Mouse (Mus musculus) forebrain, embryonic 16.5 days (tissue): Measurements from ENCODE around the gene Dcp1a. TPM values are rescaled to one million over a fixed set of nuclear protein-coding genes. Genes with fewer than 3 reads are reported as not detected.

Experiments used
- ATAC-seq: fragments of 200-750 bp; cut with Nextera tagmentation; 2 replicates; pipeline ENCODE4 v1.8.0; 2017; ENCODE audit warnings: mild to moderate bottlenecking, moderate library complexity
- H3K27ac ChIP-seq: fragments of 300-500 bp; sonication (generic); 2 replicates; pipeline ENCODE4 v1.5.1; 2014; ENCODE audit warnings: low read length, control low read depth
- H3K27me3 ChIP-seq: fragments of 300-500 bp; sonication (generic); replicated peaks from 2 replicates; pipeline ENCODE4 v1.6.1; 2014; ENCODE audit warnings: low read length; ENCODE audit not compliant: control insufficient read depth, insufficient read depth
- H3K36me3 ChIP-seq: fragments of 300-500 bp; sonication (generic); 2 replicates; pipeline ENCODE4 v1.6.1; 2014; ENCODE audit not compliant: control insufficient read depth, insufficient read depth
- H3K4me1 ChIP-seq: fragments of 300-500 bp; sonication (generic); replicated peaks from 2 replicates; pipeline ENCODE4 v1.6.1; 2014; ENCODE audit warnings: low read length; ENCODE audit not compliant: control insufficient read depth, insufficient read depth
- H3K4me2 ChIP-seq: fragments of 300-500 bp; sonication (generic); 2 replicates; pipeline ENCODE4 v1.6.1; 2014; ENCODE audit warnings: mild to moderate bottlenecking, low read length, control low read depth
- H3K4me3 ChIP-seq: fragments of 300-500 bp; sonication (generic); replicated peaks from 2 replicates; pipeline ENCODE4 v1.5.1; 2014; ENCODE audit warnings: mild to moderate bottlenecking, low read length, control low read depth
- H3K9ac ChIP-seq: fragments of 300-500 bp; sonication (generic); replicated peaks from 2 replicates; pipeline ENCODE4 v1.6.1; 2014; ENCODE audit warnings: low read depth, low read length, control low read depth
- H3K9me3 ChIP-seq: fragments of 300-500 bp; sonication (generic); 2 replicates; pipeline ENCODE4 v1.6.1; 2016; ENCODE audit warnings: low read length; ENCODE audit not compliant: control insufficient read depth
- WGBS: fragments of 180-500 bp; shearing (Covaris S2); extraction: QIAGEN DNeasy Blood & Tissue Kit; methylation state at CpG from one replicate; pipeline ENCODE4 v1.1.7; 2014; 5-methylcytosine and 5-hydroxymethylcytosine counted together
- polyA plus RNA-seq: library from polyadenylated mRNA; unstranded; fragments of >200 nt; fragmentation: Nextera tagmentation; extraction: Ambion mirVana; gene quantifications from 2 replicates; pipeline ENCODE4 v1.2.1, GENCODE M21; 2015

Dcp1a gene
- 18.8 and 23.1 TPM in 2 replicates for polyA plus RNA-seq

DNA sequence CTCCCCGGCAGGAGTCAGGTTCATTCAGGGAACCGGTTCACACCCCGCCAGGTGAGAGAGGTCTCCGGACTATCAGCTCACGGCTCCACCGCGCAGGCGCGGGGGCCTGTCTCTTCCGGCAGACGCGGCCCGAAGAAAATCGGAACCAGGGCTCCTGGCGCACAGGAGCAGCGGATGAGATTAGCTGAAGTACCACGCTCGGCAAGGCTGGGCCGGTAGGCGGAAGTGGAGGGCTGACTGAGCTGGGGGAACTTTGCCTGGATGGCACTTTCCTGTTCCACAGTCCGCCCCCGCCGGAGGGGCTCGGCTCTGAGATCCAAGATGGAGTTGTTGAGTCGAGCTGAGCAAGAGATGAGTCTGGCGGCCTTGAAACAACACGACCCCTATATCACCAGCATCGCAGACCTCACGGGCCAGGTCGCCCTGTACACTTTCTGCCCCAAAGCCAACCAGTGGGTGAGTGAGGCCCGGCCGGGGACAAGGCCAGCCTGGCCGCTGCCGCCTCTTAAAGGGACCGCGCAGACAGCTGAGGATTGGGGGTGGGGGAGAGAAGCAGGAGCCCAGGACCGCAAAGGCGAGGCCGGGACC lies at the start of gene Dcp1a:
TSS of gene Dcp1a (plus strand) at position 175 of the 588 bp plus-strand sequence.
- WGBS, result under 1% methylated on average over 39 of the region's 39 CpGs
- Histone ChIP-seq H3K4me1 (peaks cover 14% of the 10 kb centered on the region), H3K9ac (peak within 1 kb of the TSS; percentile 84), H3K4me2 (peak within 1 kb of the TSS; percentile 68), H3K36me3 (peaks cover 2% of the 10 kb centered on the region), H3K9me3 (no peaks in the 10 kb centered on the region), H3K27ac (peak within 1 kb of the TSS; percentile 85), H3K4me3 (peak within 1 kb of the TSS; percentile 90), H3K27me3 (no peaks in the 10 kb centered on the region; the same call in 1 of the 2 replicates)
- ATAC-seq, result peak; percentile 100

DNA sequence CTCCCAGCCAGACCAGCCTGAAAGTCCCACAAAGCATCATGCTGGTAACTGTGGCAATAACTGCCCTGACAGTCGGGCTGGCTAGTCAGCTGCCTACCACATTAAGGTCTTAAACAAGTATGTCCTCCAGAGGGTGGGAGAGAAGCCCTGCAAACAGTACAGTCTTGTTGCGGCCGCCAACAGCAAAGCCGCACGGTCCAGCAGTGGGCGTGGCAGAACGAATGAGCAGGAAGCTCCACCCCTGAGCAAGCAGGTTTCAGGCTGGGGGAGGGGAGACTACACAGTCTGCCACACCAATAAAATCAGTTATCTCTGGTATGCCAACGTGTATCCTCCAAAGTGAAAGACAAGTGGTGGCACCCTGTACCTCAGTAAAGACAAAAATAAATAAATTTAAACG lies 49.7 kb upstream of the Dcp1a start:
- 72% methylated on average over 9 of the region's 9 CpGs for WGBS
- no peak for ATAC-seq
- no peak overlapping the region for H3K4me2 ChIP-seq

DNA sequence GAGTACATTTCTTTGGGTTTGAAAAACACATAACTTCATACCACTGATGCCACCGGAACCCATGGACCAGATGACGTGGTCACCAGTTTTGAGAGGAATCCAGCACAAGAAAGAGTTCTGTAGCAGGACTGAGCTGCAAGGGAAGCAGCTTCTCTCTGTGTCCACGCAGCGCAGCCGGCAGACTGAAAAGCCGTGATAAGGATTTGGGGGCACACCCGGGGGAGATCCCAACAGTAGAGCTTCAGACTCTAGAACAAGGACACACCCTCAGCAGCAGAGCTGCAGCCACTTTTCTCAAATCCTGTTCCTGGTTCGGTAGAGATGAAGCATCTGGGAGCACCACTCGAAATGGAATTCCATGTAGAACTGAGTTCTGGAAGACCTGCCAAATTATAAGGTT lies 49.3 kb upstream of the Dcp1a start:
- no peak overlapping the region for H3K9ac ChIP-seq
- H3K27me3 ChIP-seq, result no peaks in the 10 kb centered on the region
- H3K4me2 ChIP-seq, result no peak overlapping the region
- H3K36me3 ChIP-seq, result no peaks in the 10 kb centered on the region
- H3K4me3 ChIP-seq, result no peak overlapping the region
- H3K27ac ChIP-seq, result no peak overlapping the region
- no peak for ATAC-seq
- no peaks in the 10 kb centered on the region for H3K4me1 ChIP-seq
- 95% methylated on average over 9 of the region's 9 CpGs for WGBS
- no peaks in the 10 kb centered on the region for H3K9me3 ChIP-seq

More for the DNA sequence above, 49.7 kb upstream of the Dcp1a start:
- Histone ChIP-seq H3K36me3 (no peaks in the 10 kb centered on the region), H3K9ac (no peak overlapping the region), H3K27me3 (no peaks in the 10 kb centered on the region), H3K9me3 (no peaks in the 10 kb centered on the region), H3K4me1 (no peaks in the 10 kb centered on the region), H3K4me3 (no peak overlapping the region), H3K27ac (no peak overlapping the region)

DNA sequence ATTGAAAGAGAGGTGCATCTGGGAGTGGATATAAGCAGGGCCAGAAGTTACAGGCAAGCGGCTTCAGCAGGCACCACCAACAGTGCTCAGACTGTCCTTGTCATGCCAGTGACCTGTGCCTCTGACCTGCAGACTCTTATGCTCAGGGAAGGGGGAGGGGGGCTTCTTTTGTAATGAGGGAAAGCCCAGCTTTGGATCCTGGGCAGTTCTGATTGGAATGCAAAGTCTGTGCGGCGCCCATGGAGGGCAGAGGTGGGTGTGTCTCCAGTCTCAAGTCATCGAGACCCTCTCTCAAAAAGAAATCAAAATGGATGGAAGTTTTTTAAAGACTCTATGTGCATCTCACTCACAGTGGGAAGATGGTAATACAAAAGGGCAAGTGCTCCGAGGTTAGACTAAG lies 48.9 kb upstream of the Dcp1a start:
- Histone ChIP-seq H3K4me3 (no peak overlapping the region), H3K9ac (no peak overlapping the region), H3K27ac (no peak overlapping the region), H3K36me3 (no peaks in the 10 kb centered on the region), H3K9me3 (no peaks in the 10 kb centered on the region), H3K4me1 (no peaks in the 10 kb centered on the region), H3K4me2 (no peak overlapping the region), H3K27me3 (no peaks in the 10 kb centered on the region)
- WGBS, result 58% methylated on average over 5 of the region's 5 CpGs
- no peak for ATAC-seq

DNA sequence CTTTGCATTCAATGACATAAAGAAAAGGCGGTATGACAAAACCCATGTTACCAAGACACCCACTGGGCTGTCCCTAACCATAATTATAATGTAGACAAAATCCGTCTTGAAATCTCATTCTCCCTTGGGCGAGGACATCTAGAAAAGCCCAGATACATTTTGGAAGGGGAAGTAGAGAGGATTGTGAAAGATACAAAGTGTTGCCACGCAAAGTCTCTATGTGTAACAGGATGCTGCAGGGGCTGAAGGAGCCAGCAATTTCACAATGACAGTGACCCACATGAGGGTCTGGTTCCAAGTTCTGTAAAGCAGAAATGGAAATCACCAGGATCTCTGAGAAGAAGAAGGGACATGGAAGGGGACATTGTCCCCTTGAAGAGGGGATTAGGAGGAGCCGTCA lies 44.0 kb upstream of the Dcp1a start:
- Histone ChIP-seq H3K36me3 (no peaks in the 10 kb centered on the region), H3K27me3 (no peaks in the 10 kb centered on the region), H3K4me1 (no peaks in the 10 kb centered on the region), H3K9me3 (no peaks in the 10 kb centered on the region), H3K27ac (no peak overlapping the region), H3K4me2 (no peak overlapping the region), H3K4me3 (no peak overlapping the region), H3K9ac (no peak overlapping the region)
- WGBS, result 91% methylated on average over 5 of the region's 5 CpGs
- ATAC-seq, result no peak

DNA sequence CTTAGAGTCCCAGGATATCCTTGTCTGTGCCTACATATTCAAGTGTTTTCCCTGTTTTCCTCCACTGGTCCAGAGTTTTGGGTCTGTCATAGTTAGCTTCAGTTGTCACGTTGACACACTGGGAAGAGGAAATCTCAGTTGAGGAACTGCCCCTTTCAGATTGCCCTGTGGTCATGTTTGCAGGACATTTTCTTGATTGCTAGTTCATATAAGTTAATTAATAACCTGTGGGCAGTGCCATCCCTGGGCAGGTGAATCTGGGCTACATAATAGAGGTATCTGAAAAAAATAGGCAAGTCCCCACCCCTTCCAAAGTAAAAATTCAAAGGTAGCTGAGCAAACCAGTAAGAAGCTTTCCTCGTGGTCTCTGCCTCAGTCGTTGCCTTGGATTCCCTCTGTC lies 39.4 kb upstream of the Dcp1a start:
- ATAC-seq, result no peak

DNA sequence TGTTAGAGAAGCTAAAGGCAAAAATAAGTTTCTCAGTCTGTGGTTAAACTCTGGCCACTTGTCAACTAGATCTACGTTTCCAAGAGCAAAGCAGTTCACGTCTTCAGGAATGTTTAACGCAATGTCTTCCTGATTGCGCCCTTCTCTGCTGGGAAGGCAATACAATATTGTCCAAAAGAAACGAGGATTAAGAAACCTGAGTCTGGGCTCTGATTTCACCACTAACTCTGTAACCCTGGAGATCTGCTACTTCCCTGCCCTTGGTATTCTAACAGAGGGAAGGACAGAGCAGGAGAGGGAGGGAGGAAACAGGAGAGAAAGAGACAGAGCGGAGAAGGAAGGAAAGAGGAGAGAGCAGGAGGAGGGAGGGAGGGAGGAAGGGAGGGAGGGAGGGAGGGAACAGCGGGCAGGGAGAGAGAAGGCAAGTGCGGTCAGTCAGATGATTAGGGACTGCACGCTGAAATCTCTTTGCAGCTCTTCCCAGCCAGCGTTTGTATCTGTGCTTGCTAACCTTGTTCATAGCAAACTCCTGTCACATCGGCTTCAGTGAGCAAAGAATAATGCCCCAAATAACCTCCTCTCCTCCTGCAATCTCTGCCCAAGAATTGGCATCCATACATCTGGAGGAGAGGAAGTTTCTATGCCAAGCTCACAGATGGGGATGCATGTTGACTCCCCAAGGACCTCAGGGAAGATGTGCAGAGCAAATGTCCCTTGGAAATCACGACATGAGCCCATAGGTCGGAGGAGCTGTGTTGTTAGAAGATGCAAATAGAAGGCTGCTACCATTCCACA lies 23.3 kb upstream of the Dcp1a start:
- Histone ChIP-seq H3K4me2 (no peak overlapping the region), H3K36me3 (no peaks in the 10 kb centered on the region), H3K4me1 (peaks cover 2% of the 10 kb centered on the region; the same call in 1 of the 2 replicates), H3K4me3 (no peak overlapping the region), H3K9me3 (no peaks in the 10 kb centered on the region), H3K9ac (no peak overlapping the region), H3K27me3 (no peaks in the 10 kb centered on the region), H3K27ac (no peak overlapping the region)
- ATAC-seq, result no peak
- 24% methylated on average over 12 of the region's 13 CpGs for WGBS

More for the DNA sequence above, 39.4 kb upstream of the Dcp1a start:
- no peaks in the 10 kb centered on the region for H3K36me3 ChIP-seq
- H3K27ac ChIP-seq, result no peak overlapping the region
- H3K4me3 ChIP-seq, result no peak overlapping the region
- H3K9me3 ChIP-seq, result no peaks in the 10 kb centered on the region
- 82% methylated on average over 3 of the region's 3 CpGs for WGBS
- H3K4me1 ChIP-seq, result no peaks in the 10 kb centered on the region
- H3K9ac ChIP-seq, result no peak overlapping the region
- H3K4me2 ChIP-seq, result no peak overlapping the region
- no peaks in the 10 kb centered on the region for H3K27me3 ChIP-seq

DNA sequence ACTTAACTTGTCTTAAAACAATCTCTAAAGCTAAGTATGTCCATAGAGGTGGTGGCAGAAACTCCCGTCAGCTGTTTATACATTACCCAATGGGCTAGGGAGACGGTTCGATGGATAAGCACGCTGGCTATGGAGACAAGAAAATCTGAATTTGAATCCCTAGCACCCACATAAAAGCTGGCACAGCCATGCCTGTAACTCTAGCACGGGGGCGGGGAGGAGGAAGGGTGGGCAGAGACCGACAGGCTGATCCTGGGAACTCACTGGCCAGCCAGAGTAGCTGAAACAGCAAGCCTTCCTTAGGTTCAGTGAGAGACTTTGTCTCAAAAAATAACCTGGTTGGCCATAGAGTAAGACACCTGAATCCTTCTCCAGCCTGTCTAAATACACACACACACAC lies 21.9 kb upstream of the Dcp1a start:
- H3K9me3 ChIP-seq, result no peaks in the 10 kb centered on the region
- H3K27ac ChIP-seq, result no peak overlapping the region
- peaks cover 2% of the 10 kb centered on the region; the same call in 1 of the 2 replicates for H3K4me1 ChIP-seq
- no peaks in the 10 kb centered on the region for H3K36me3 ChIP-seq
- ATAC-seq, result no peak
- 63% methylated on average over 7 of the region's 7 CpGs for WGBS
- no peaks in the 10 kb centered on the region for H3K27me3 ChIP-seq
- no peak overlapping the region for H3K4me2 ChIP-seq
- no peak overlapping the region for H3K9ac ChIP-seq
- H3K4me3 ChIP-seq, result no peak overlapping the region

DNA sequence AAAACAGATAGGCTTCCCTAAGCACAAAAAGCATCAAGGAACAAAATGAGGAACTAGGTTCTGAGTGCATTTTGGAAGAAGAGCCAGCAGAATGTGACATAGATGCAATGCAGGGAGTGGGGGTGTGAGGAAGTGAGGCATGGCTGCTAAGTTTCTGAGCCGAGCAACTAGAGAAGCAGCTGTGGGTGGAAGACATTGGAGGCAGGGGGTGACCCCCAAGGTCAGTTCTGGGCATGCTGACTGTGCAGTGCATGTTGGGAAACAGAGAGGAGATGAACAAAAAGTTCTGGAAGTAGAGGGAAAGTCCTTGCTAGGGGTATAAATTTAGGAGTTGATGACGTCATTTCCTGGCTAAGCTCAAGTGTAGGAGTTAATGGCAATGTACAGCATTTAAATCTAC lies 21.4 kb upstream of the Dcp1a start:
- Histone ChIP-seq H3K9me3 (no peaks in the 10 kb centered on the region), H3K4me2 (no peak overlapping the region), H3K4me3 (no peak overlapping the region), H3K27ac (no peak overlapping the region), H3K4me1 (peaks cover 2% of the 10 kb centered on the region; the same call in 1 of the 2 replicates), H3K9ac (no peak overlapping the region), H3K36me3 (no peaks in the 10 kb centered on the region), H3K27me3 (no peaks in the 10 kb centered on the region)
- WGBS, result 43% methylated on average over 2 of the region's 2 CpGs
- ATAC-seq, result no peak
